Mouse (Mus musculus) heart, postnatal 4 days (tissue): ENCODE measurements around the gene Gm11492. TPM values are rescaled to one million over a fixed set of nuclear protein-coding genes. Genes with fewer than 3 reads are reported as not detected.
A peak's percentile ranks its signal among the peaks of the same experiment; 100 is the strongest.

Experiments
- DNase-seq: peaks from one replicate; pipeline ENCODE4 v3.0.0; 2021
- total RNA-seq, 2 experiments: library from RNA; stranded (reverse); gene quantifications; 2 replicates each; pipeline ENCODE4 v1.2.3; 2021

Gene Gm11492
- total RNA-seq: not detected

GRCm38 (mm10) chr11:87566501-87566900 lies at the start of gene Gm11492:
Gm11492 (plus strand) TSS chr11:87566653.
- DNase-seq: no peak

- DNase-seq: peak; percentile 43
These were observed 47.2 kb upstream of the Gm11492 start for GRCm38 (mm10) chr11:87519260-87519659.

DNA sequence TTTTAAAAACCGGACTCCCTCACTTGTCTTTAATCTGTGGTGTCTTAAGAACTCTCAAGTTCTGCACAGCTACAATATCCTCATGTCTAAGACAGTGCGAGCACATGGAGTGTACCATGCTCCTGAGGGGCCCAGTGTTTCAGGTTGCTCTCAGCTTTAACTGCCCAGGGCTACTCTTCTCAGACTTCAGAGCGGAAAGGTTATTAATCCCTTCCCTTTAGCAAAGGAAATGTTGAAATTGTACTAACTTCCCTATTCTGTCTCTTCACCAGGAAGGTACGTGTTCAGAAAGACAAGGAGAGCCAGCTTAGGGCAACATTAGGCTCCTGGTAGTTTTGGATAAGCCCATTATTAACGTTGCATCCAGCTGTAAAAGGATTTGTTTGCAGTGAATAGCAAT lies 43.0 kb upstream of the Gm11492 start:
- DNase-seq: no peak

GRCm38 (mm10) chr11:87523967-87524366 lies 42.5 kb upstream of the Gm11492 start:
- no peak for DNase-seq

- peak; percentile 6 for DNase-seq
These were observed 41.7 kb upstream of the Gm11492 start for GRCm38 (mm10) chr11:87524780-87525179.

DNA sequence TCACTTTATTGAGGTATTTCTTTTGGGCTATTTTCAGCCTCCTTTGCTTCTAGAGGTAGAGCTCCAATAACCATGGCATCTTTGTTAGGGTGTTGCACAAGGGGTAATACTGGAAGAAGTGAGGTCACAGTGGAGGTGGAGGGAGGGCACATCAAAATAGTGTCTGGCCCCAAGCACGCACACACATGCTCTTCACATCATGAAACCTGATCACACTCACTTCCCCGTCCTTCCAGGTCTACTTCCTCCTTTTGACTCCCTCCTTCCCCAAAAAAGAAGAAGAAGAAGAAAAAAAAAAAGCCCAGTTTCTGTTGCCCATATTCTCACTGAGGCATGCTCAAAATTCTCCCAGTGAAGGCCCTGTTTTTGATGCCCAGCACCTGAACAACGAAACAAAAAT lies 39.1 kb upstream of the Gm11492 start:
- DNase-seq: no peak

DNA sequence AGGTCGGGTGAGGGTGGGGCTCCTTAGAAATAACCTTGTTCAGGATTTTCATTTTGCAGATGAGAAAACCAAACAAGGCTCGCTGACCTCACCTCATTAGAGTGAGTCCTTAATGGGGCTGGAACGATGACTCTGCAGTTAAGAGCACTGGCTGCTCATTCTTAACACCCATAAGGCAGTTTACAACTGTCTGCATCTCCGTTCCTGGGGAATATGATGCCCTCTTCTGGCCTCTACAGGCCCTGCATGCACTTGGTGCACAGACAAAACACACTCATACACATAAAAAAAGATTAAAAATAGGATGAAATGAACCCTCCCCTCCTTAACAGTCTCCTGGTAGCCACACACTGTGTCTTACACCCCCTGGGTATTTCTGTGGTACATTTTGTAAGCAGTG lies 38.5 kb upstream of the Gm11492 start:
- DNase-seq: no peak

GRCm38 (mm10) chr11:87531695-87532094 lies 34.8 kb upstream of the Gm11492 start:
- DNase-seq: no peak

- DNase-seq: no peak
These were observed 24.2 kb upstream of the Gm11492 start for GRCm38 (mm10) chr11:87542285-87542684.

DNA sequence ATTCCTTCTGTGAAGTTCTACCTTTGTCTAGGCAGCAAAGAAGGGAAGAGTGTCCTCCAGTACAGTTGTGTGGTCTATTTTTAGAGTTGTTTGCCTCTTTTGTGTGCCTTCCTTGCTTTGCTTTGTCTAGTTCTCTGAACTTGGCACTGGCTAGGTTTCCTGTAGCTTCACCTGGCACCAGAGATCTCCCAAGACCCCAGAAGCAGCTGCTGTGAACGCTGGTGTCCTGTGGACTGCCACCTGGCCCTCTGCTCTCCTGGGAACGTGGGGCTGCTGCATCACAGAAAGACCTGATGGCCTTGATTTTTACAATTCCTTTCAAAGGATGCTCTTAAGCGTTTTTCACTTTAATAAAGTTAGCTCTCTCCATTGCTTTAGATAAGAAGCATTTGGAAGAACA lies 23.5 kb upstream of the Gm11492 start:
- no peak for DNase-seq

DNA sequence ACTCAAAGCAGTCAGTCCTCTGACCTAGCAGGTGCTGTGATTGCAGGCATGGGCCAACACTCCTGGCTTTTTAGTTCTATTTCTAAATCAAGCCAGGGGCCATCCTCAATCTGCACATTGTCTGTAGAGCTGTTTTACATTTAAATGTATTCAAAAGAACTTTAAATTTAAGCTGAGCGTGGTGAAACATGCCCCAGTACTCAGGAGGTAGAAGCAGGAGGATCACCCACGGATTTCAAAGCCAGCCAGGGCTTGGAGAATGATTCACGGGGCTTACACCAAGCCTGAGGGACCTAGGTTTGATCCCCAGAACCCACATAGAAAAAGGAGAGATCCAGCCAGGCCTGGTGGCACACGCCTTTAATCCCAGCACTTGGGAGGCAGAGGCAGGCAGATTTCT lies 13.1 kb upstream of the Gm11492 start:
- DNase-seq: no peak

DNA sequence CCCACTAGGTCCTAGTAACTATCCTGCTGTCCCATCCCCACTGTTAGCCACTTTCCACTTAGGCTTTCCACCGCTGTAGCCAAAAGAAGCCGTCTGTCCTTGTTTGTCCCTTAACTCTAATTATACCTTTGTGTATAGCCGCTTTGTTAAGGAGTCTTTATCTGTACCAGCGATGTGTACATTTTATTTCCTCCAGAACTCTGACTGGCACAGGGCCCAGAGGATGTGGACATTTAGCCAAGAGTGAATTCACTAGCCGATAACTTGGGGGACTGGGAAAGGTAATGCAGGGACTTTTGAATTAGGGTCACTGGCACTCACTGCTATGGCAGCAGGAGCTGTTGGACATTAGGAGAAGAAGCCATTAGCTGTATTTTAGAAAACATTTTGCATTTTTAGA lies 12.1 kb upstream of the Gm11492 start:
- DNase-seq: peak; percentile 44

- no peak for DNase-seq
These were observed 11.2 kb upstream of the Gm11492 start for GRCm38 (mm10) chr11:87555106-87555703.

- DNase-seq: no peak
These were observed 5.2 kb upstream of the Gm11492 start for GRCm38 (mm10) chr11:87561208-87561607.

GRCm38 (mm10) chr11:87568255-87568953 lies 2.0 kb downstream of the Gm11492 start, which contains the start of gene Sept4:
Sept4 (plus strand) TSS chr11:87568903.
- no peak for DNase-seq

DNA sequence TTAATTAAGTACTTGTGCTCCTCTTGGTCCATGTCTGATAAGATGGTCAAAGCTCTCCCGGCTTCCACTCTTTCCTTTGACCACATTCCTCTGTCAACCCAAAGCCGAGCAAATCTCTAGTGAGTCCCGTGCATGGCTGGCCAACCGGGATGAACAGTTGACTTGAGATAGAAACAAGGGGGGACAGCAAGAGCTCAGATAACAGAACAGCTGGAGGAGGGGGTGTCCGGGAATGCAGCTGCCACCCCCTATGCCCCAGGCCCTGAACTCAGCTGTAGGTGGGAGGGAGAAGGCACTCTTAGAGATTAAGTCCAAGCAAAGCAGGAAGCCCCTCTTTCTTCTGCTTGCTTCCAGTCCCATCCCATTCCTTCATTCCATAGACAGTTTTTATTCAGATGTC lies 4.3 kb downstream of the Gm11492 start:
- DNase-seq: no peak

- DNase-seq: no peak
These were observed 5.0 kb downstream of the Gm11492 start for GRCm38 (mm10) chr11:87571361-87571950.

- DNase-seq: no peak
These were observed 7.3 kb downstream of the Gm11492 start for GRCm38 (mm10) chr11:87573751-87574150.

DNA sequence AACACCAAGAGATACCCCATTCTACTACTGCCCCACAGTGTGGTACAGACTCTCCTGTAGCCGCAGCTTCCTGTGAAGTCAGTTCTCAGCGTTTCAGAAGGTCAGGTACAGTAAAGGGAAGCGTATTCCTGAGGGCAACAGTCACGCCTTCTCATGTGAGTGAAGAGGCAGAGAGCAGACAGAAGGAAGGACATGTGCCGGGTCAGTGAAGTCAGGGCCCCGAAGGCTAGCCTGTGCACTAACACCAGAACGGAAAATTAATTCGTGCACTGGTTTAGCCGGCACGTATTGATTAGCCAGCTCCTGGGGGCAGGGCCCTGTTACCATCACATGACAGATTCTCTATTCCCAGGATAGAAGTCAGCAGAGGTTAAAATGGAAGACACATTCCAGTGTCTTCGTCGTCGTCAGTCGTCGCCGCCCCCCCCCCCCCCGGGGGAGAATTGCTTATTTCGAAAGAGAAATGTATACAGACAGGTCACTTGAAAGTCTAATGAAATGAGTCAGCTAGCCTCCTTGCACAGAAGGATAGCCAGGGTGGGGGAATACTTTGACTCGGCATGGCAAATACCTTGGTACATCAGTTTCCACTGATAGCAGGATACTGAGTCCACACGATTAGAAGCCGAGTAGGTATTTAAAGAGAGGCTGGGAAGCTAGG lies 8.2 kb downstream of the Gm11492 start:
- no peak for DNase-seq

DNA sequence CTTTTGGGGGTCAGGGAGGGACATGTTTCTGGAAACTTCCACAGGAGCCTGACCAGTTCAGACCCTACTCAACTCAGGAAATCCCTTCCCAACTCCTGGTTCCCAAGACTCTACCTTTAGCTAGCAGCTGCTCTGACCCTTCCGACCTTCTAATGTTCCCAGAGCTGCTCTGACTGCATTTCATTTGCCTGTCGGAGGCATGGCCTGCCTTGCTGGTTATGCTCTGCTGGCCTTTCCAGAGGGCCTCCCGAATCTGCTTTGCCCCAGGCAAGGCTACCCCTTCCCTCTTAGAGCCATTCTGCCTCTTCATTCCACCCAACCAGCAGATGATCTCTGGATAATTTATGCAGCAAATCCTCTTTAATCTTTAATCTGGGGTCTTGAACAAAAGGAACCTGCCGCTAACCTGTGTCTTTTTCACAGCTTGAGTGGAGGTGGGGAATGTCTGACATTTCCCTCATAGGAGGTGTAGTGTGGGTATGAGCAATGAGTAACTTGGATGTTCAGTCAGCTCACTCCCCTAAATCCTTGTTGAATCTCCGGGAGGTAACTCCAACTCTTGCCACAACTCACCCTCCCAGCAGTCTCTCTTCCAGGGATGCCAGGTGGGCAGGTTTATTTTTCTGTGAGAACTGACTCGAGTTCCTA lies 11.3 kb downstream of the Gm11492 start:
- DNase-seq: no peak

DNA sequence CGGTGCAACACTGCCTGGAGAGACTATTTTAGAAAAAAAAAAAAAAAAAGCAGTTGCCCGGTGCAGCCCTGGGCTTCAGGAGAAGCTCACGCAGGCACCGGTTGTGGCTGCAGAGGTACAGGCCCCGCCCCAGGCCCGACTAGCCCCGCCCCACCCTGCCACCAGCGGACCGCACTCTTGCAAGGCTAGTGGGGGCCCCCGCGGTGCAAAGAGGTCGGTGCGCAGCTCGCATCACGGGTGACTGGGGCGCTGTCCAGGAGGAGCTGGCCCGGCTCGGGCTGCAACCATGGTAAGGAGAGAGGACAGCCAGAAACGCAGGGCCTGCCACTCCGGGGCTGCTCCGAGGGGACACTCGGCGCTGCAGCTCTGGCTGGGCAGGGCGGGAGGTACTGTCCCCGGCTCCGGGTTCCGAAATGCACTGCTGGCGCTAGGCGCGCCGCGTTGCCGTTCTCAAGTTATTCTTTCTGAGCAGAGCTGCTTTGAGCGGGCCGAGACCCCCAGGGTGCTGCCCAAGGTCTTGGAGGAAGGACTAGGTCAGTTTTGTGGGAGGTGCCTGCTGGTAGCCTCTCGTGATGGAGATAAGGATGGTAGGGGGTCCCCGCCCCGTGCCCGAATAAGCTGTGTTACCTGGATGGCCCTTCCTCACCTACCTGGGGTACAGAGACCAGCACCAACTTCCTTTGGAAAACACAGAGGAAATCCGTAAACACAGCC lies 12.0 kb downstream of the Gm11492 start:
- peak; percentile 74 for DNase-seq

DNA sequence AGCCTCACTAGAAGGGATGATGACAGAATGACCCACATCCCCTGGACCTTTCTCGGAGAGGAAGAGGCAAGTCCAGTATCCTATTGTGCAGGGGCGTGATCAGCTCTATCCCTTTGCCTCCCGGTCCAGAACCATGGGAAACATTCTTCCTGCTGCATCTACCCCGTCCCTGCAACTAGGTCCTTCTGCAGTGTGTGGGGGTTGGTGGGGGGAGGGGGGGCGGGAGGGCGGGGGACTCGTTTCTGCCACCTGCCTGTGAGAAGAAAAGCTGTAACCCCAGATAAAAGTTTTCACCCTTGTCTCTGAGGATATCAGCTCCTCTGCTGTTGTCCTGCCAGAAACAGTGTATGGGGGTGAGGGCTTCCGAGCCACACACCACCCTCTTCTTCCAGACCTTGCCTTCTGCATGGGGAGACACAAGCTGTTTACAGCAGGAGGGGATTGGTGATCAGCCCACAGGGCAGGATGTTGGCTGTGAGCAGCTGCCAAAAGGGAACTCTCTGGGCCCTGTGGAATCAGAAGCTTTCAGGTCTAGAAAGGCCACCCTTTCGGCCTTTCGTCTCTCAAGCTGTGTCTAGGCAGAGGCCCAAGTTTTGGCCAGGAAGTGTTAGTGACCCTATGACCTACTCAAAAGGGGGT lies 12.6 kb downstream of the Gm11492 start:
- DNase-seq: no peak
